Mouse (Mus musculus) forebrain, embryonic 13.5 days (tissue): ENCODE data around the gene Kcna2. TPM values are rescaled to one million over a fixed set of nuclear protein-coding genes. Genes with fewer than 3 reads are reported as not detected.

Source experiments
- ATAC-seq: fragments of 200-750 bp; cut with Nextera tagmentation; 2 replicates; pipeline ENCODE4 v1.8.0; 2017
- H3K27ac ChIP-seq: fragments of 300-500 bp; sonication (generic); 2 replicates; pipeline ENCODE4 v1.5.1; 2015; ENCODE audit warnings: inconsistent platforms, mild to moderate bottlenecking, moderate library complexity
- H3K27me3 ChIP-seq: fragments of 300-500 bp; sonication (generic); 2 replicates; pipeline ENCODE4 v1.6.1; 2015; ENCODE audit warnings: mild to moderate bottlenecking, inconsistent platforms
- H3K36me3 ChIP-seq: fragments of 300-500 bp; sonication (generic); 2 replicates; pipeline ENCODE4 v1.6.1; 2015; ENCODE audit warnings: mild to moderate bottlenecking, inconsistent platforms; ENCODE audit not compliant: poor library complexity, severe bottlenecking
- H3K4me1 ChIP-seq: fragments of 300-500 bp; sonication (generic); 2 replicates; pipeline ENCODE4 v1.6.1; 2015; ENCODE audit warnings: inconsistent platforms
- H3K4me2 ChIP-seq: fragments of 300-500 bp; sonication (generic); 2 replicates; pipeline ENCODE4 v1.6.1; 2015; ENCODE audit warnings: inconsistent platforms, mild to moderate bottlenecking, moderate library complexity
- H3K4me3 ChIP-seq: fragments of 300-500 bp; sonication (generic); 2 replicates; pipeline ENCODE4 v1.5.1; 2015; ENCODE audit warnings: mild to moderate bottlenecking, inconsistent platforms
- H3K9ac ChIP-seq: fragments of 300-500 bp; sonication (generic); 2 replicates; pipeline ENCODE4 v1.6.1; 2015; ENCODE audit warnings: mild to moderate bottlenecking, inconsistent platforms
- H3K9me3 ChIP-seq: fragments of 300-500 bp; sonication (generic); replicated peaks from 2 replicates; pipeline ENCODE4 v1.6.1; 2016; ENCODE audit warnings: inconsistent platforms
- WGBS: fragments of 180-500 bp; shearing (Covaris S2); methylation state at CpG from one replicate; pipeline ENCODE4 v1.1.7; 2015; 5-methylcytosine and 5-hydroxymethylcytosine counted together
- polyA plus RNA-seq: library from polyadenylated mRNA; unstranded; fragments of >200 nt; fragmentation: Nextera tagmentation; extraction: Ambion mirVana; gene quantifications from 2 replicates; pipeline ENCODE4 v1.2.1, GENCODE M21; 2015

Gene Kcna2
- polyA plus RNA-seq, 1 experiment from 2014 or later = 0.37 TPM

DNA sequence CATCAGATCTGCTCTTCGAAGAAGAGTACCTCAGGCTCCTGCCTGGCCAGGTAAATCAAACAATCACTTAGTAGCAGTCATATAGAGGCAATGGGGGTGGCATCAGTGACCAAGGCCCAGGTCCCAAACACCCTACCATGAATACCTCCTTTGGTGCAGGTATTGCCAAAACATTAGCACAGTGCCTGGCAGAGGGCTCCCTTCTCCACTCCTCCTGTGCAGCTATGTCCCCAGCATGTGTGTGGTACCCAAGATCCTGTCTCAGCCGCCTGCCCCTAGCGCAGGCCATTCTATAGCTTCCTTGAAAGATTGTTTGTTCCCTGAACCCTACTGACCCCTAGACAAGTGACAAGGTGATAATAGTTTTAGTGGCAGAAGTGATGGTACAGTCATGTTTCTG lies 2.5 kb downstream of the Kcna2 start:
- no peak overlapping the region for H3K27ac ChIP-seq
- H3K36me3 ChIP-seq = no peaks in the 10 kb centered on the region
- no peaks in the 10 kb centered on the region for H3K9me3 ChIP-seq
- H3K4me1 ChIP-seq = peaks cover 14% of the 10 kb centered on the region
- no peak overlapping the region for H3K4me3 ChIP-seq
- no peak overlapping the region for H3K4me2 ChIP-seq
- ATAC-seq = no peak
- 91% methylated on average over 3 of the region's 3 CpGs for WGBS
- no peak overlapping the region for H3K9ac ChIP-seq
- H3K27me3 ChIP-seq = peaks cover 43% of the 10 kb centered on the region

DNA sequence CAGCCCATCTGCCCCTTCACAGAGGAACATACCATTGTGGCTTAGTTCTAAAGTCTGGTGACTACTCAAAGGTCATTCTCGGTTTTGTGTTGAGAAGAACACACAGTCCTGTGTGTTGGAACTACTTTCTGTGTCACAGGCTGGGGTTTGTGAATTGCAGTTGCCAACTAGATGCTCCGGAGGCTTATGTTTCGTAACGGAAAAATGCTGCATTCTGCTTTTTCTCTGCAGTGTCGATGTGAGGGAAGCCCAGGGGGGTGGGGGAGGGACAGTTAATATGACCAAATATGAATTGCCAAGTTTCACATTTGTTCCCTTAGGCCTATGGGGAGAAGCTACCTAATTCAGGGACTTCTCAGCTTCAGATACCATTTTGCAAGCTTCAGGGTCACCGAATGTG lies 5.0 kb downstream of the Kcna2 start:
- ATAC-seq = no peak
- no peak overlapping the region for H3K4me2 ChIP-seq
- H3K9me3 ChIP-seq = no peaks in the 10 kb centered on the region
- no peak overlapping the region for H3K27ac ChIP-seq
- 92% methylated on average over 6 of the region's 6 CpGs for WGBS
- no peaks in the 10 kb centered on the region for H3K36me3 ChIP-seq
- H3K27me3 ChIP-seq = peaks cover 24% of the 10 kb centered on the region
- peaks cover 7% of the 10 kb centered on the region for H3K4me1 ChIP-seq
- H3K9ac ChIP-seq = no peak overlapping the region
- no peak overlapping the region for H3K4me3 ChIP-seq

DNA sequence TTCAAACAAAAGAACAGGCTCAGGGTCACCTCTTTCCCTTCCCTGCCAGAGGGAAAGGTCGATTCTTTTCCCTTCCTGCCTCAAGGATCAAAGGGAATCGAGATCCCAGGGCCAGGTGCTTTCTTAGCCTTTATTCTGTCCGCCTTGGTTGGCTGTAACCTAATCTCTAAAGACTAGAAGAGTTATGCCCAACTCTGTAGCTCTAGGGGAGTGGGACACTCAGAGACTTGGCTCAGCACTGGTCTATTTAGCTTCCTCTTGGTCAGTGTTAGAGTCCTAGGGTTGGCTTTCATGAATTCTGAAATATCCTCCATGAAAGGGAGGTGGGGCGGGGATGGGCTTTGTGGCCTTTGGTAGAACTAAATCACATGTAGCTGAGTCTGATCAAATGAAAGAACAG lies 11.6 kb downstream of the Kcna2 start:
- Histone ChIP-seq H3K4me2 (no peak overlapping the region), H3K27ac (no peak overlapping the region), H3K27me3 (no peaks in the 10 kb centered on the region), H3K9me3 (no peaks in the 10 kb centered on the region), H3K4me3 (no peak overlapping the region), H3K9ac (no peak overlapping the region), H3K36me3 (no peaks in the 10 kb centered on the region), H3K4me1 (peaks cover 17% of the 10 kb centered on the region)
- ATAC-seq = no peak
- 53% methylated on average over 4 of the region's 4 CpGs for WGBS

DNA sequence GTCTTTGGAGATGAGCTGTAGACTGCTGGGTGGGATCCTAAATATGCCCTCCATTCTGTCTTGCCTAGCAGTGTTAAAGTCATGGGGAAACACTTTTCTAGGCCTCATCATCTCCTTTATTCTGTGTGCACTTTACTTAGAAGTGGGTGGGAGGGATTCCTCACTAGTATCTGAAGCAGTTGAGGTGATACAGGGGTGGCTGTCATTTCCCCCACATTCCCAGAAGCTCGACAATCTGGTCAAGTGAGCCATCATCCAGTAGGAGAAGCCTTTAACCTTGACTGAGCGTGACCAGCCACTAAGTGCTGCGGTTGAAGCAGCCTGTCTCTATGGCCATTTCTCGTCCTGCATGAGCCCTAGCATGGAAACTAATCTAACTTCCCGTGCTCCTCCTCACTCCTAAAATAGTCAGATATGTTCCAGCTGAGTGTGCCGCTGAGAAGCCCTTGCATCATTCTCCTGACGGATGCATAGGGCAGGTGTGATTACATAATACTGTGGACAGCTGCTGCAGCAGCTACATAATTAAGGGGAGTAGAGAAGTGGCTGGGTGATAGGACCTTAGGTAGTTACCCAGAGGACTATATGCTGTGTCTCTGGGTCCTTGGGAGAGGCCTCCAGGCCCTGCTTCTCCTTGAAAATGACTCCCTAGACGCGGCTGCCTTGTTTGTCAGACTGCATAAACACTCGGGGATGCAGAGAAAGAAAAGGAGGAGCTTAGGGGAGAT lies 12.2 kb downstream of the Kcna2 start:
- Histone ChIP-seq H3K4me2 (peak overlapping the region; percentile 49; the same call in 1 of the 2 replicates), H3K27ac (peak overlapping the region; percentile 59), H3K9me3 (no peaks in the 10 kb centered on the region), H3K9ac (0 out of 2 replicates have a peak overlapping the region, but pooled peaks have one; percentile 18), H3K36me3 (no peaks in the 10 kb centered on the region), H3K4me1 (peaks cover 17% of the 10 kb centered on the region), H3K4me3 (no peak overlapping the region), H3K27me3 (no peaks in the 10 kb centered on the region)
- 63% methylated on average over 10 of the region's 10 CpGs for WGBS
- ATAC-seq = peak; percentile 11; the same call in 1 of the 2 replicates

DNA sequence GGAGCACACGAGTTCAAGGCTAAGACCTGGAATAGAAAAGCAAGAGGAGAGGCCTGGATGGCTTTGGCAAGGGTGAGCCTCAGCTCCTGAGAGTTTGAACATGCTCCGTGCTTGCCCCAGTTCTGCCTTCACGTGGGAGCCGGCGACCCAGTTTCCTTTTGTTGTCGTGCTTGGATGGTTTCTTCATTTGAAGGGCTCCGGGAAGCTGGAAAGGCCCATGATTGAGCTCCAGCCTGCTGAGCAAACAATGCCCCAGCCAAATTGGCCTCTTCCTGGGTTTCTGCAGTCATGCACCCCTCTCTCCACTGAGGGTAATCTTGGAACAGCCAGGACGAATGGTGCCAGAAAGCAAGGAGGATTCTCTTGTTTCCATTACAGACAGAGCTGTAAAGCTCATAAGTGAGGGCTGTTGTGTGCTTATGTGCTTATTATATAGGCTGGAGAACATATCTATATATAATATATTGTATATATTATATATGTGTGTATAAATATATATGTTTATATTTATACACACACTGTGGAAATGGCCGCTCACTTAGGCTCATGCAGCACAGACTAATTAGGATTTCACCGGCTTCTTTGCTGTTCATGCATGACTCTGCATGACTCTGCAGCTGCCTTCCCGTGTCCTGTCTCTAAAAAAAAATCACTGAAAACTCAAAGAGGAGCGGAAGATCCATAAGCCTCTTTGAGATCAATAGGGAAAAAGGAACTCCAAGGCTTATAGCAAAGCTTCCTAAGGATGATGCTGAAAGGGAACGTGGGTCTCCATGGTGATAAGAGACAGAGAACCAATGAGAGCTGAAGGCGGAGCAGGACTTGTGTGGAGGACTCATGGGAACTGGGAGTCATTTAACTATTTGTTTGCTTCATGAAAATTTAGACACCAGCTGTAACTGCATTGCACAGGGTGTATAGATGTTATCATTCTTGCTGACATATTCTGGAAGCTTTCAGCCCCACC lies 13.1 kb downstream of the Kcna2 start:
- WGBS = 24% methylated on average over 14 of the region's 14 CpGs
- Histone ChIP-seq H3K4me1 (peaks cover 17% of the 10 kb centered on the region), H3K36me3 (no peaks in the 10 kb centered on the region), H3K4me3 (peak overlapping the region; percentile 15), H3K9ac (0 out of 2 replicates have a peak overlapping the region, but pooled peaks have one; percentile 18), H3K27me3 (no peaks in the 10 kb centered on the region), H3K27ac (peak overlapping the region; percentile 59), H3K4me2 (peak overlapping the region; percentile 49), H3K9me3 (no peaks in the 10 kb centered on the region)
- peak; percentile 96 for ATAC-seq

DNA sequence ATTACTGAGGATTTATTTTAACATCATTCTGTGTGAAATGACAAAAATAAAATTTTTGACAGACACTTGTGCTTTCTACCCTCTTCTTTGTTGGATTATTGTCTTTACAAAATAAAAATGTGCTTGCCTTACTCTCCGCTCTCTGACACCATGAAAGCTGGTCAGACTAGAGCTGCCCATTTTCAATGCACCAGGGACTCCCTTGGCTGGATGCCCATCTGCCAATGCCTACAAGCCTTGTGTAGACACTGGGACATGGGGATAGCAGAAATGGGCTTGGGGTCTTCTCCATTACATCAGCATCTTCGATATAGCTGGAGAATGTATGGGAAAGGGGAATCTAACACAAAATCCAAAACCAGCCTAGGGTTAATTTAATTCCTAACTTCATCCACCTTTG lies 14.0 kb downstream of the Kcna2 start:
- WGBS = 85% methylated on average over 2 of the region's 2 CpGs
- Histone ChIP-seq H3K27me3 (no peaks in the 10 kb centered on the region), H3K9ac (no peak overlapping the region), H3K9me3 (no peaks in the 10 kb centered on the region), H3K4me3 (no peak overlapping the region), H3K4me2 (no peak overlapping the region), H3K4me1 (peaks cover 17% of the 10 kb centered on the region), H3K27ac (no peak overlapping the region), H3K36me3 (no peaks in the 10 kb centered on the region)
- no peak for ATAC-seq

DNA sequence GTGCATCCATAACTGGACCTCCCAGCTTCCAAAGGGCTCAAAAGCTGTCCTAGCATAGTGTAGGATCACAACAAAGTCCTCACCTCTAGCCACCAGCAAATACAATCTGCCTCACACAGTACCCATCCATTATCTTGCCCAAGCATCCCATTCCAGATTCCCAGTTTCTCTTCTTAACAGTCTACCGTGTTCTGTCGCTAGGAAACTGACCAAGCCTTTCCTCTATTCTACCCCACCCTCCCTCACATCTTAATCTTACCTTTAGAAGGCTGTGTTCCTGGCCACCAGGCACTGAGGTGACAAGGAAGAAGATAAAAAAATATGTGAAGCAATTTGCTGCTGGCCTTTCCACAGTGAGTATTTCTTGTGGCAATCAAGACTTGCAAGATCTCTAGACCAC lies 14.8 kb downstream of the Kcna2 start:
- no peak overlapping the region for H3K4me3 ChIP-seq
- H3K9ac ChIP-seq = no peak overlapping the region
- H3K27ac ChIP-seq = no peak overlapping the region
- no peaks in the 10 kb centered on the region for H3K36me3 ChIP-seq
- H3K4me2 ChIP-seq = no peak overlapping the region
- H3K27me3 ChIP-seq = no peaks in the 10 kb centered on the region
- no peak for ATAC-seq
- H3K9me3 ChIP-seq = no peaks in the 10 kb centered on the region
- H3K4me1 ChIP-seq = peaks cover 17% of the 10 kb centered on the region
- WGBS = 81% methylated on average over 2 of the region's 2 CpGs

DNA sequence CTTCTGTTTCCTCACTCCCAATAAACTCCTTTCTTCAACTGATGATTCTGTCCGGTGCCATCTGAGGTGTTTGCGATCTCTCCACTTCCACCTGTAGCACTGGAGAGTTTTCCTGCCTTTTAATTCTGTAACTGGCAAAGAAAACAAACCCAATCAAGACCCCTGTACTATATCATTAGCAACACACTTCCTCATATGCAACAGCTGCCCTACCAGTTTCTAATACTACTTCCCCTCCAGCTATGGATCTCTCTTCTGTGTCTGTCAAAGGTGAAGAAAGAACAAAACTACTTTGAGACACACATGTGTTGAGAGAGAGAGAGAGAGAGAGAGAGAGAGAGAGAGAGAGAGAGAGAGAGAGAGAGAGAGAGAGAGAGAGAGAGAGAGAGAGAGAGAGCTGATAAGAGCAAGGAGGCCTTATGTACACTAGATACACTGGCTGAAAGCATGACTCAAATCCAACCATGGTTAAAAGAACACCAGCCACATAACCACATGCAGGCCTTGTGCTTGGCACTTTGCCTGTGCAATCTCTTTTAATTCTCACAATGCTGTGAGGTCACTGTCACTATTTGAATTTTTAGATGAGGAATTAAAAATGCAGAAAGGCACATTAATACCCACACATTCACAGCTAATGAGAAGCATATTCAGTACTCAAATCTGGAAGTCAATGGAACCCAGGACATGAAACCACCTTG lies 19.1 kb downstream of the Kcna2 start:
- no peak overlapping the region for H3K4me3 ChIP-seq
- no peaks in the 10 kb centered on the region for H3K36me3 ChIP-seq
- no peak overlapping the region for H3K27ac ChIP-seq
- H3K9me3 ChIP-seq = no peaks in the 10 kb centered on the region
- no peaks in the 10 kb centered on the region for H3K27me3 ChIP-seq
- ATAC-seq = no peak
- H3K9ac ChIP-seq = no peak overlapping the region
- WGBS = 91% methylated on average over 2 of the region's 2 CpGs
- 0 out of 2 replicates have a peak, but pooled peaks cover 1% of the 10 kb centered on the region for H3K4me1 ChIP-seq
- H3K4me2 ChIP-seq = no peak overlapping the region

DNA sequence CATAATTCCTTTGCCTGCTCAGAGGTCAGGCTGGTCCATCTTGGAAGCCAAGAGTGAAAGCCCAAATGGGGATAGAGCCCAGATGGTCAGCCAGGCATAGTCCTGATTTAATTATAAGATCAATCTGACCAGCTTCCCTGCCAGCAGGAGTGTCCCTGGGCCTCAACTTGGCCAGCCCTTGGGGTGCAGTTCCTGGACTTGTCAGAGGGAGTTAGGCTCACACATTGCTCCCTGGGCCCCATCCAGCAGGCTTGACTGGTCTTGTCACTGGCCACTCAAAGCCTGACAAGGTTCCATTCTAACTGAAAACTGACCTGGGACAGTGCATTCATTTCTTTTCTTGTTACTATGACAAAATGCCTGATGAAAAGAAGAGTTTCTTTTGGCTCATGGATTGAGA lies 21.4 kb downstream of the Kcna2 start:
- Histone ChIP-seq H3K4me3 (no peak overlapping the region), H3K4me1 (no peaks in the 10 kb centered on the region), H3K27ac (no peak overlapping the region), H3K36me3 (no peaks in the 10 kb centered on the region), H3K27me3 (no peaks in the 10 kb centered on the region), H3K4me2 (no peak overlapping the region), H3K9me3 (no peaks in the 10 kb centered on the region), H3K9ac (no peak overlapping the region)
- ATAC-seq = no peak

DNA sequence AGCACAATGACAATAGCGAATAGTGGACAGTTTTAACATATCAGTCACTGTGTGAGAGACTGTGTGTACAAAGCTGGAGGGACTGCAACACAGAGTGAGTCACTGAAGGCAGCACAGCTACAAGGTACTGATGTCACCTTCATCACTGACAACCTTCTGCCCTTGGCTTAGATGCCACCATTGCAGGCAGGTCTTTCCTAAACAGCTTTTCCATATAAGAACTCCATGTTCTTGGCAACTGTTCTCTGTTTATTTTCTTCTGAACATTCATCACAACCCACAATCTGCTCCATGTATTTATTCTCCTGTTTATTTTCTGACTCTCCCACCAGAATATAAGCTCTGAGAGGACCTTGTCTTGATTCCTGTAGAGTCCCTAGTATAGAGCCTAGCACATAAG lies 26.7 kb downstream of the Kcna2 start:
- no peak overlapping the region for H3K4me2 ChIP-seq
- H3K4me3 ChIP-seq = no peak overlapping the region
- H3K9me3 ChIP-seq = no peaks in the 10 kb centered on the region
- peaks cover 3% of the 10 kb centered on the region; the same call in 1 of the 2 replicates for H3K4me1 ChIP-seq
- no peaks in the 10 kb centered on the region for H3K36me3 ChIP-seq
- ATAC-seq = no peak
- 79% methylated on average over 1 of the region's 1 CpGs for WGBS
- no peak overlapping the region for H3K9ac ChIP-seq
- no peaks in the 10 kb centered on the region for H3K27me3 ChIP-seq
- H3K27ac ChIP-seq = no peak overlapping the region

DNA sequence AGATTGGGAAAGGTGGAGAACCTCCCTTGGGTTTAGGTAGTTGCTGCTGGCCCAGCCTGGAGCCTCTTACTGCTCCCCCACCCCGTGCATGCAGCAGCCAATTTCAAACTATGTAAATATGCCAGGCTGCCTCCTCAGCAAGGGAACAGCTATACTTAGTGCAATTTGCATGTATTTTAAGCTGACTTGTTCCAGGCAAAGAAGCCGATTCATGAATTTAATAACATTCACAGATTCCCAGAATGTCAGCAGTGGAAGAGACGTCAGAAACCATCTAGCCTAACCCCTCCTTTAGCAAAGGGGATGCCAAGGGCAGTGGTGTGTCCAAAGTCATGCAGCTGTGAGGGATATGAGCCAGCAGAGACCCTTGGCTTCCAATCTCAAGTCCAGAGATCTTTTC lies 27.5 kb downstream of the Kcna2 start:
- no peaks in the 10 kb centered on the region for H3K27me3 ChIP-seq
- no peak overlapping the region for H3K4me2 ChIP-seq
- ATAC-seq = peak; percentile 75; the same call in 1 of the 2 replicates
- H3K4me1 ChIP-seq = peaks cover 3% of the 10 kb centered on the region; the same call in 1 of the 2 replicates
- H3K9ac ChIP-seq = no peak overlapping the region
- no peaks in the 10 kb centered on the region for H3K9me3 ChIP-seq
- H3K36me3 ChIP-seq = no peaks in the 10 kb centered on the region
- H3K27ac ChIP-seq = no peak overlapping the region
- WGBS = 74% methylated on average over 3 of the region's 3 CpGs
- H3K4me3 ChIP-seq = no peak overlapping the region

DNA sequence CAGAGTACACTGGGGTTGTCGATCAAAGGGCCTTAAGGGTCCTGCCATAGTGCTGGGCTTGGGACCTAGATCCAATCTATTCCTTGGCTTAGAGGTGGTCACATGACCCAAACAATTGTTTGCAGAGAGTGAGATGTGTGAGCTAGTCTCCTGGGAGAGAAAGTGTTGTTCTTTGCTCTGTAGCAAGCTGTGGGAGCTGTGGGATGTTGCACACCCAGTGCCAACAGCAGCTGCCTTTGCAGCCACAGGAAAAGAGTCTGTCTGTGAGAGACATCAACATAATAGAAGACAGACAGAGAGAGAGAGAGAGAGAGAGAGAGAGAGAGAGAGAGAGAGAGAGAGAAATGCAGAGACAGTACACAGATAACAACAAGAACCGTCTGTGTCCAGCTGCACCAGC lies 28.3 kb downstream of the Kcna2 start:
- H3K4me3 ChIP-seq = no peak overlapping the region
- H3K36me3 ChIP-seq = no peaks in the 10 kb centered on the region
- H3K9me3 ChIP-seq = no peaks in the 10 kb centered on the region
- no peak overlapping the region for H3K4me2 ChIP-seq
- H3K27me3 ChIP-seq = no peaks in the 10 kb centered on the region
- no peak for ATAC-seq
- H3K4me1 ChIP-seq = peaks cover 3% of the 10 kb centered on the region; the same call in 1 of the 2 replicates
- no peak overlapping the region for H3K9ac ChIP-seq
- 70% methylated on average over 2 of the region's 2 CpGs for WGBS
- H3K27ac ChIP-seq = no peak overlapping the region
